Mouse (Mus musculus) kidney, postnatal 25 days (tissue): ENCODE measurements around the gene Pwwp2b.
A peak's percentile ranks its signal among the peaks of the same experiment; 100 is the strongest.

Source experiments
- DNase-seq, 2 experiments: peaks; one replicate each; pipeline ENCODE4 v3.0.0; 2021; ENCODE audit warnings: mixed read lengths in 2 of 2

Gene Pwwp2b

GRCm38 (mm10) chr7:139301505-139301904 is 53.2 kb downstream of the Pwwp2b start:
- no peak for DNase-seq

- DNase-seq = no peak
Measured at GRCm38 (mm10) chr7:139302314-139302713, 54.0 kb downstream of the Pwwp2b start.

GRCm38 (mm10) chr7:139303280-139304011 is 55.2 kb downstream of the Pwwp2b start:
- peak; percentile 87 to 96 for DNase-seq

GRCm38 (mm10) chr7:139304322-139304721 is 56.0 kb downstream of the Pwwp2b start:
- DNase-seq = peak; percentile 17 to 44

- no peak for DNase-seq
Measured at GRCm38 (mm10) chr7:139307056-139307455, 58.8 kb downstream of the Pwwp2b start.

- DNase-seq = peak; percentile 45 to 57
Measured at GRCm38 (mm10) chr7:139308140-139308895, 60.0 kb downstream of the Pwwp2b start.

GRCm38 (mm10) chr7:139309106-139309505 is 60.8 kb downstream of the Pwwp2b start:
- peak; percentile 18 to 64 for DNase-seq

GRCm38 (mm10) chr7:139310487-139310951 is 62.2 kb downstream of the Pwwp2b start:
- no peak for DNase-seq

- DNase-seq = peak in 1 of 2 experiments; percentile 52
Measured at GRCm38 (mm10) chr7:139312686-139313085, 64.4 kb downstream of the Pwwp2b start.

- no peak for DNase-seq
Measured at GRCm38 (mm10) chr7:139313413-139313812, 65.1 kb downstream of the Pwwp2b start.

GRCm38 (mm10) chr7:139314716-139315115 is 66.4 kb downstream of the Pwwp2b start:
- no peak for DNase-seq

GRCm38 (mm10) chr7:139319006-139319411 is 70.7 kb downstream of the Pwwp2b start:
- DNase-seq = no peak
